Mouse (Mus musculus) bone marrow, adult 2 months (tissue): ENCODE measurements around the gene Ints14. TPM values are rescaled to one million over a fixed set of nuclear protein-coding genes. Genes with fewer than 3 reads are reported as not detected.

Experiments
- H3K27ac ChIP-seq: fragments of 200-500 bp; 2 replicates; pipeline ENCODE4 v1.5.1; 2012; ENCODE audit warnings: low read depth, mild to moderate bottlenecking, control low read depth, inconsistent platforms, low read length; ENCODE audit not compliant: control insufficient read depth, poor library complexity, insufficient read depth
- H3K4me1 ChIP-seq: fragments of 200-500 bp; 2 replicates; pipeline ENCODE4 v1.6.1; 2011; ENCODE audit warnings: low read length; ENCODE audit not compliant: control insufficient read depth, insufficient read depth
- H3K4me3 ChIP-seq: fragments of 200-500 bp; replicated peaks from 2 replicates; pipeline ENCODE3; 2011; ENCODE audit warnings: mild to moderate bottlenecking, low read depth, low read length, control low read depth; ENCODE audit not compliant: control insufficient read depth
- CTCF ChIP-seq: fragments of 200-500 bp; IDR thresholded peaks from 2 replicates; pipeline ENCODE4 v1.5.1; 2011; ENCODE audit warnings: low read length, control low read depth; ENCODE audit not compliant: control insufficient read depth, insufficient read depth
- POLR2A ChIP-seq: fragments of 200-500 bp; IDR thresholded peaks from 2 replicates; pipeline ENCODE4 v1.6.1; 2011; ENCODE audit warnings: low read depth, mild to moderate bottlenecking, control low read depth, low read length, borderline replicate concordance; ENCODE audit not compliant: control insufficient read depth
- WGBS: fragments of 180-500 bp; shearing (Covaris S2); methylation state at CpG from one replicate; pipeline ENCODE4 v1.1.7; 2018; 5-methylcytosine and 5-hydroxymethylcytosine counted together
- polyA plus RNA-seq: library from polyadenylated mRNA; stranded (reverse); fragments of >200 nt; gene quantifications from 2 replicates; pipeline ENCODE4 v1.2.4, GENCODE M21; 2011; ENCODE audit warnings: low replicate concordance; ENCODE audit not compliant: missing spikeins, insufficient read depth, insufficient read length

Ints14 gene
- polyA plus RNA-seq, 1 experiment = 9.0 TPM

DNA sequence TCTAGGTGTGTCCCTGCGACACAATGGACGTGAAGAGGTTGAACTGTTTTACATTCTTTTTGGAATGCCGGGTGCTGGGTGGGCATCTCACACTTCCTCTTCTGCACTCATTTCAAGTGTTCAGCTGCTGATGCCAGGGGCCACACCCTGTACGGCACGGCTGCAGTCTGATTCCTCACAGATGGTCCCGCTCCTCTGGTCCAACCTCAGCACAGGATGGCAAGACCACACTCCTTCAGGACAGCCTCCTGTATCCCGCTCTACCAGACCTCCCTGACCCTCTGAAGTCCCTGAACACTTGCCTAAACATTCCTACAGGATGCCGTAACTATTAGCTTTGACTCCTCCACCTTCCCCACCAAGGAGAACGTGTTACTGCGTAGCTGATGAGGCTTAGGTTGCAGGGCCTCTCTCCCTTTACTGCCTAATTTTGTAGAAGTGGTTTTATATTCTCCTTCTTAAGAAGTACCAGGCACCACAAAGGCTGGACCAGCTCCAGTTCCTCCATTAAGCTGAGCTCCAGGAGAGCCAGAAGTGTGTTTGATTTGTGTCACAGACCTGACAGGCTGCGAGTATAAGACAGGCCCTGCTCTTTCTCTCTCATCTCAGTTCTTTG lies 19.9 kb upstream of the Ints14 start:
- WGBS = 56% methylated on average over 11 of the region's 11 CpGs
- H3K4me1 ChIP-seq = no peaks in the 10 kb centered on the region; the same call in 1 of the 2 replicates
- no peak overlapping the region for H3K4me3 ChIP-seq
- TF ChIP-seq CTCF (no peak), POLR2A (no peak)
- H3K27ac ChIP-seq = no peak overlapping the region

DNA sequence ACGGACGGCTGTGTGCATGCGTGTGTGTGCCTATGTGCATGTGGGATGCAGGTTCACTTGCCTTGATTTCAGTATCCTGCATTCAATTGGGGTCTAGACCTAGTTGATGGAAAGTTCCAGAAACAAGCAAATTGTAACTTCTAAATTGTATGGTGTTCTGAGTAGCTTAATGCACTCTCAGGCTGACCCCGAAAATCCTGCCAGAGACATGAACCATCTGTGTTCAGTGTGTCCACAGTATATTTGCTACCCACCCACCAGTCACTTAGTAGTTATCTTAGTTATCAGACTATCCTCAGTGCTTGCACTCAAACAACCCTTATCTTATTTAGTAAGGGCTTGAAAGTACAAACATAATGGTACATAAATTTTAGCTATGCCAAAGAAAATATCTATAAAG lies 19.1 kb upstream of the Ints14 start:
- H3K27ac ChIP-seq = no peak overlapping the region
- WGBS = 87% methylated on average over 4 of the region's 4 CpGs
- no peak for TF ChIP-seq POLR2A
- no peak overlapping the region for H3K4me3 ChIP-seq
- no peaks in the 10 kb centered on the region; the same call in 1 of the 2 replicates for H3K4me1 ChIP-seq

DNA sequence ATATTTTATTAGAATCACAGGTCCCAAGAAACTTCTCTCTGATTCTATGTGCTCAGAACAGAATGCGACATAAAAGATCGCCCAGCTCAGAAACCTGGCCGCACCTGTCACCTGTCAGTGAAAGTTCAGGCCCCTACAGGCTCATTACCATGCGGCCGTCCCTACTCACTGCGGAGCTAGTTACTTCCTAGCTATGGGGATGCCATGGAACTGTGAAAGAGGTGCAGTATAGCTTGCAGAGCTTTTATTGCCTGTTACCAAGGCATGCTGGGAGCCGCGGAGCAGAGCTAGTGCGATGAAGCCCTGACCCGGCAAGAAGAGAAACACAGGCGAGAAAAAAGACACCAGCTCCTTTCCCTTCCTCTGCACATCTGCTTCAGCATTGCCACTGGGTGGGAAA lies 16.7 kb upstream of the Ints14 start:
- H3K27ac ChIP-seq = no peak overlapping the region
- TF ChIP-seq POLR2A (no peak), CTCF (no peak)
- no peaks in the 10 kb centered on the region for H3K4me1 ChIP-seq
- no peak overlapping the region for H3K4me3 ChIP-seq
- 77% methylated on average over 11 of the region's 11 CpGs for WGBS

DNA sequence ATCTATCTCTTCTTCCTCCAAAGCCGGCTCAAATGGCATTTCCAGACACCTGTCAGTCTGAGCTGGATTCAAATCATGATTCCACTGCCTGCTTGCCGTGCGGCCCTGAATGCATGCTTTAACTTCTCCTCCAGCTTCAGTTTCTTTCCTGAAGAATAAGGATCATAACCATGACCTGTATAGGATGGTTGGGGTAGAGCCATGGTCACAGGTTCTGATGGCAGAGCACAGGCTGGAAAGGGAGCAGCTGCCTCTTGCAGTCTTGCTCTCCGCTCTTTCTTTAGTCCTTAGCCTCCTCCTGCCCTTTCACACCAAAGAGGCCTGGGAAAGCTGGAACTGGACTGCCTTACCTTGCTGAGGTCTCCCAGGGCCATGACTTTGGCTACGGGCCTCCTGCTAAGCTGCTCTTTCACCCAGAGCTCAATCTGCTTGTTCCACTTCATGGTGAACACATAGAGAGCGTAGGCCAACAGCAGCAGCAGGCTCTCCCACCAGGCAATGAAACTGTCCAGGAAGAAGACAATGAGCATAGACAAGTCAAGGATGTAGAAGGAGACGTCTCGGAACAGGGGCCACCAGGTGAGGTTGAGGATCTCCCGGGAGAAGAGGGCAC lies 13.1 kb upstream of the Ints14 start:
- 80% methylated on average over 9 of the region's 9 CpGs for WGBS
- no peak overlapping the region for H3K4me3 ChIP-seq
- TF ChIP-seq CTCF (no peak), POLR2A (no peak)
- H3K4me1 ChIP-seq = no peaks in the 10 kb centered on the region
- H3K27ac ChIP-seq = no peak overlapping the region

DNA sequence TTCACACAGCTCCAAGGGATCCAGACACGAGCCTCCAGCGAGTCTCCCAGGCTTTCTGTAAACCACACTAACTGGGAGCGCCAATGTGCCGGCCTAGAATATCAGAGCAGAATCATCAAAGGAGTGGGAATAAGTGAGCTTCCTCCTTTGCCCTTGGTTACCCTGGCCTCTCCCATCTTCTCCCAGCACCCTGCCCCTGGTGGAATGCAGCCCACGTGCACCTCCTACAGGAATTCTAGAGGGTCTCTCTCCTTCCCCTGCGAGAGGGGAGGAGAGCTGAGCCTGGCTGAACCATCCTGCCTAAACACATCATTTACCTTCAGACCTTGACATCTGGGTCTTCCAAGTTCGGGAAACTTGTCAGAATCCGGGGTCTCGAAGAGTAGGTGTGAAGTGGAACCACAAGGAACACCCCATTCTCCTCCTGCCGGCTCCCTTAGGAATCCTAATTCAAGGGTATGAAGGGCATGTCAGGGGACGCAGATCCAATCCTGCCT lies 9.5 kb upstream of the Ints14 start, which contains the start of gene Slc24a1:
TSS of gene Slc24a1 (minus strand) at position 447 of the 497 bp plus-strand sequence.
- Histone ChIP-seq H3K4me1 (no peaks in the 10 kb centered on the region), H3K4me3 (no peak within 1 kb of the TSS), H3K27ac (no peak within 1 kb of the TSS)
- WGBS = 61% methylated on average over 11 of the region's 11 CpGs
- TF ChIP-seq CTCF (no peak), POLR2A (no peak)

DNA sequence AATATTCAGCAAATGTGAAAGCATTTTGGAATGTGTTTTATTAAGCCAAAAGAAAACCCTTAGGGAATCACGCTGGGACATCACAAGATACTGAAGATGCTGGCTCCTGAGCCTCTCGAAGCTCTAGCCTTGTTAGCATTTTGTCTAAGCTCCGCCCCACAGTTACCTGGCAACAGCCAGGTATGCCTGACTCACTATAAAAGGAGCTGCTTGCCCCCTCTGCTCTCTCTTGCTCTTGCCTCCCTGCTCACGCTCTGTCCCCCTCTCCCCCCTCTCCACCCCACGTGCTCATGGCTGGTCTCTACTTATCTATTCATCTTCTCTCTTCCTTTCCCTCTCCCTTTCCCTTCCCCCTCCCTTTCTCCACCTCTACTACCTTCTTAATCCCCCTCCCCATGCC lies 8.7 kb upstream of the Ints14 start:
- no peaks in the 10 kb centered on the region for H3K4me1 ChIP-seq
- no peak overlapping the region for H3K27ac ChIP-seq
- 47% methylated on average over 5 of the region's 5 CpGs for WGBS
- no peak for TF ChIP-seq POLR2A
- TF ChIP-seq CTCF = no peak
- no peak overlapping the region for H3K4me3 ChIP-seq

DNA sequence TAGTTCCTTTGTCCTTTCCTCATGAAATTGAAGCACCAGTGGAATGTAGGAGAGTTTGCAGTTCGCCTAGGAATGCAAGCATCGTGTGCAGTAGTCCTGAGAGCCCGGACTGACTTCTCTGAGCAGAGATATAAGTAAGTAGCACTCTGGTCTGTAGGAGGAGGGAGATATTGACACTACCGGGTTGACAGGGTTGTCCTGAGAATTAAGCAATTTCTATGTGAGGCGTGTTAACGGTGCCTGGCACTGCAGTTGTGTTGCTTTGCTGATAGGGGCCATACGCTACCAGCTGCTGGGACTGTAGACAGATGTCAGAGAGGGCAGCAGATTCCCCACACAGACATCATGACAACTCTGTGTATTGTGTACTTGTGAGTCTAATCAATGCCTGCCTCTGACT lies 7.5 kb upstream of the Ints14 start:
- no peak overlapping the region for H3K4me3 ChIP-seq
- 63% methylated on average over 7 of the region's 7 CpGs for WGBS
- no peaks in the 10 kb centered on the region for H3K4me1 ChIP-seq
- TF ChIP-seq POLR2A (no peak), CTCF (no peak)
- no peak overlapping the region for H3K27ac ChIP-seq

DNA sequence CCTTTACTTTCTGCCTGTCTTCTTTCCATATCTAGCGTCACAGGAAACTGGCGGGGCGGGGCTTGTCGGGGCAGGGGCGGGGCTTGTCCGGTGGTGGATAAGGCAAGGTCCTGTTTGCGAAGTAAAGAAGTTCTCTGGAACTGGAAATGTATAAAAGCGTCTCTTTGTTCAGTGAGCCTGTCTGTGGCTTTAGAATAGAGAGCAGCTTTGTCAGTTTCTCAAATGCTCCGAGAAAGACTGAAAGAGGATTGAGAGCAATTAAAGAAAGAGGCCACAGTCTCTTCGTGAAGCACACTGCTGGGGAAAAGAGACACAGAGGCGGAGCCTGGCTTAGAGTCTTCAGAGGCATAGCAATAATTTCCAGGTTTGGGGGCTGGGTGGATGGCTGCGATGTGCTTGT lies 4.4 kb upstream of the Ints14 start:
- WGBS = 6% methylated on average over 12 of the region's 12 CpGs
- no peaks in the 10 kb centered on the region for H3K4me1 ChIP-seq
- no peak overlapping the region for H3K27ac ChIP-seq
- no peak overlapping the region for H3K4me3 ChIP-seq
- no peak for TF ChIP-seq CTCF
- TF ChIP-seq POLR2A = no peak

DNA sequence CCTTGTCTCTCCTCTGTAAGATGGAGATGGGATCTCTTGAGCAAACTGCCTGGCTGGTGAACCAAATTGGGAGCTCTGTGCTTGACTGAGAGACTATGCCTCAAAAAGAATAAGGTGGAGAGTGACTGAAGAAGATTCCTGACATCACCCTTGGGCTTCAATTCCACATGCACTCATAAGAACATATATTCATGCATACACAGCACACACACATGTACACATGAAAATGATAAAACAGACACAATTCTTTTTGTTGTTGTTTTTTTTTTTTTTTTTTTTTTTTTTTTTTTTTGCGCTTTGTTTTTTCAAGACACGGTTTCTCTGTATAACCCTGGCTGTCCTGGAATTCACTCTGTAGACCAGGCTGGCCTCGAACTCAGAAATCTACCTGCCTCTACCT lies 3.4 kb upstream of the Ints14 start:
- H3K4me1 ChIP-seq = no peaks in the 10 kb centered on the region
- TF ChIP-seq POLR2A (no peak), CTCF (no peak)

More for the DNA sequence above, 3.4 kb upstream of the Ints14 start:
- no peak overlapping the region for H3K4me3 ChIP-seq
- WGBS = 81% methylated on average over 3 of the region's 3 CpGs
- no peak overlapping the region for H3K27ac ChIP-seq
